Mouse (Mus musculus) ES-Bruce4 (cell line): ENCODE data around the gene Dnah5.

ENCODE experiments used
- CTCF ChIP-seq: IDR thresholded peaks from one replicate; pipeline ENCODE4 v1.8.1; 2011; ENCODE audit warnings: low read depth, low read length
- POLR2A ChIP-seq: IDR thresholded peaks from one replicate; pipeline ENCODE4 v1.8.1; 2011; ENCODE audit warnings: low read length; ENCODE audit not compliant: insufficient read depth

GRCm38 (mm10) chr15:28307884-28308283, 104.3 kb downstream of the Dnah5 start:
- TF ChIP-seq POLR2A (no peak), CTCF (no peak)
